Mouse (Mus musculus): ENCODE measurements around the gene Slc28a2. TPM values are rescaled to one million over a fixed set of nuclear protein-coding genes. Genes with fewer than 3 reads are reported as not detected.
A peak's percentile ranks its signal among the peaks of the same experiment; 100 is the strongest.
"Not testable (repeated sequence)": the region's sequence is repeated elsewhere in the genome, so short reads cannot be mapped to it uniquely, and the experiment has no call there.

Slc28a2 gene
- total RNA-seq (2021), result not detected

GRCm38 (mm10) chr2:122426200-122426599 is at the start of gene Slc28a2:
Gene Slc28a2 (plus strand): TSS chr2:122426477.
- DNase-seq (ENCODE audit: low spot score in 2 of 2), result not testable (repeated sequence)
- intact Hi-C loops (cut with DNase I), result loop anchor here (10.0 kb wide), 1 partner anchor 59 kb away; the partner anchor contains the start of gene Gm14085

- intact Hi-C loops (cut with DNase I), result loop anchor here (5.0 kb wide), 3 partner anchors 75 to 260 kb away; partner anchors contain the start of genes Gatm and Spg11
- peak; percentile 99 for DNase-seq (ENCODE audit: low spot score in 2 of 2)
These were observed 49.0 kb upstream of the Slc28a2 start for GRCm38 (mm10) chr2:122377215-122377674.

- intact Hi-C loops (cut with DNase I), result loop anchor here (1.0 to 5.0 kb wide), 4 partner anchors 29 to 260 kb away; partner anchors contain the start of genes Gatm and Spg11
These were observed 48.5 kb upstream of the Slc28a2 start for GRCm38 (mm10) chr2:122377751-122378246.

GRCm38 (mm10) chr2:122378421-122379291 is 47.6 kb upstream of the Slc28a2 start:
- DNase-seq (ENCODE audit: low spot score in 2 of 2), result peak; percentile 45 to 80
- intact Hi-C loops (cut with DNase I), result loop anchor here (1.0 to 5.0 kb wide), 4 partner anchors 30 to 261 kb away; partner anchors contain the start of genes Gatm and Spg11

More at GRCm38 (mm10) chr2:122377751-122378246, 48.5 kb upstream of the Slc28a2 start:
- DNase-seq (ENCODE audit: low spot score in 2 of 2), result peak; percentile 82 to 88

GRCm38 (mm10) chr2:122379292-122379650 is 47.0 kb upstream of the Slc28a2 start:
- intact Hi-C loops (cut with DNase I), result loop anchor here (5.0 kb wide), 3 partner anchors 77 to 262 kb away; partner anchors contain the start of genes Gatm and Spg11

GRCm38 (mm10) chr2:122380768-122381311 is 45.4 kb upstream of the Slc28a2 start:
- intact Hi-C loops (cut with DNase I), result loop anchor here (1.0 to 5.0 kb wide), 4 partner anchors 86 to 371 kb away; no protein-coding TSS in a partner anchor
- DNase-seq (ENCODE audit: low spot score in 2 of 2), result peak; percentile 73 to 74

More at GRCm38 (mm10) chr2:122379292-122379650, 47.0 kb upstream of the Slc28a2 start:
- no peak for DNase-seq (ENCODE audit: low spot score in 2 of 2)

GRCm38 (mm10) chr2:122381329-122382103 is 44.8 kb upstream of the Slc28a2 start:
- intact Hi-C loops (cut with DNase I), result loop anchor here (1.0 to 5.0 kb wide), 4 partner anchors 86 to 371 kb away; no protein-coding TSS in a partner anchor
- DNase-seq (ENCODE audit: low spot score in 2 of 2), result no peak

- intact Hi-C loops (cut with DNase I), result loop anchor here (5.0 kb wide), 1 partner anchor 370 kb away; no protein-coding TSS in a partner anchor
- DNase-seq (ENCODE audit: low spot score in 2 of 2), result no peak
These were observed 44.2 kb upstream of the Slc28a2 start for GRCm38 (mm10) chr2:122382121-122382520.

GRCm38 (mm10) chr2:122385095-122385494 is 41.2 kb upstream of the Slc28a2 start:
- no peak for DNase-seq (ENCODE audit: low spot score in 2 of 2)
- intact Hi-C loops (cut with DNase I), result no loop called here

- DNase-seq (ENCODE audit: low spot score in 2 of 2); intact Hi-C loops (cut with DNase I): not testable (repeated sequence)
These were observed 39.1 kb upstream of the Slc28a2 start for GRCm38 (mm10) chr2:122387135-122387534.

GRCm38 (mm10) chr2:122396150-122396549 is 30.1 kb upstream of the Slc28a2 start:
- intact Hi-C loops (cut with DNase I), result no loop called here

GRCm38 (mm10) chr2:122407607-122408006 is 18.7 kb upstream of the Slc28a2 start:
- intact Hi-C loops (cut with DNase I), result no loop called here
- DNase-seq (ENCODE audit: low spot score in 2 of 2), result no peak

More at GRCm38 (mm10) chr2:122396150-122396549, 30.1 kb upstream of the Slc28a2 start:
- no peak for DNase-seq (ENCODE audit: low spot score in 2 of 2)

GRCm38 (mm10) chr2:122408928-122409327 is 17.3 kb upstream of the Slc28a2 start:
- no peak for DNase-seq (ENCODE audit: low spot score in 2 of 2)
- intact Hi-C loops (cut with DNase I), result no loop called here

GRCm38 (mm10) chr2:122426645-122427044 is 368 bp downstream of the Slc28a2 start:
- intact Hi-C loops (cut with DNase I), result loop anchor here (10.0 kb wide), 1 partner anchor 58 kb away; the partner anchor contains the start of gene Gm14085
- DNase-seq (ENCODE audit: low spot score in 2 of 2), result not testable (repeated sequence)

- intact Hi-C loops (cut with DNase I); DNase-seq (ENCODE audit: low spot score in 2 of 2): not testable (repeated sequence)
These were observed 12.6 kb downstream of the Slc28a2 start for GRCm38 (mm10) chr2:122438706-122439482.

GRCm38 (mm10) chr2:122440521-122440920 is 14.2 kb downstream of the Slc28a2 start:
- intact Hi-C loops (cut with DNase I); DNase-seq (ENCODE audit: low spot score in 2 of 2): not testable (repeated sequence)

GRCm38 (mm10) chr2:122441000-122441933 is 15.0 kb downstream of the Slc28a2 start:
- intact Hi-C loops (cut with DNase I), result no loop called here
- DNase-seq (ENCODE audit: low spot score in 2 of 2), result no peak
